Mouse (Mus musculus): ENCODE measurements at regions not wholly inside any gene's neighbourhood (a gene's known extent, or its start where the extent isn't known, plus 50 kb on each side); places are given as distances from the start of the nearest gene placed in this dataset.

- TF ChIP-seq CTCF (IDR thresholded peaks at IDR 0.05): no peak
- Histone ChIP-seq H3K27ac (no peak overlapping the region), H3K4me3 (no peak overlapping the region)
- DNase-seq: no peak
- intact Hi-C loops (cut with DNase I): no loop called here
Observed at GRCm38 (mm10) chr10:87687844-87688243, 166.2 kb downstream of the Pah start.

GRCm38 (mm10) chr10:87690831-87691230 is 167.2 kb upstream of the Igf1 start:
- intact Hi-C loops (cut with DNase I): no loop called here
- no peak overlapping the region for H3K27ac ChIP-seq
- DNase-seq: no peak
- peak; percentile 59 for TF ChIP-seq CTCF (IDR thresholded peaks at IDR 0.05)
- no peak overlapping the region for H3K4me3 ChIP-seq

- Histone ChIP-seq H3K4me3 (no peak overlapping the region), H3K27ac (no peak overlapping the region)
- DNase-seq: peak; percentile 37
- TF ChIP-seq CTCF (IDR thresholded peaks at IDR 0.05): no peak
- intact Hi-C loops (cut with DNase I): no loop called here
Observed at GRCm38 (mm10) chr10:87696485-87696884, 161.6 kb upstream of the Igf1 start.

- intact Hi-C loops (cut with DNase I): no loop called here
- DNase-seq: no peak
- Histone ChIP-seq H3K4me3 (no peak overlapping the region), H3K27ac (no peak overlapping the region)
- no peak for TF ChIP-seq CTCF (IDR thresholded peaks at IDR 0.05)
Observed at GRCm38 (mm10) chr10:87711209-87711608, 146.9 kb upstream of the Igf1 start.

- no peak for TF ChIP-seq CTCF (IDR thresholded peaks at IDR 0.05)
- no peak for DNase-seq
- Histone ChIP-seq H3K4me3 (no peak overlapping the region), H3K27ac (no peak overlapping the region)
- intact Hi-C loops (cut with DNase I): no loop called here
Observed at GRCm38 (mm10) chr10:87711798-87712197, 146.3 kb upstream of the Igf1 start.

GRCm38 (mm10) chr10:87715874-87716600 is 142.0 kb upstream of the Igf1 start:
- DNase-seq: no peak
- Histone ChIP-seq H3K4me3 (no peak overlapping the region), H3K27ac (no peak overlapping the region)
- no peak for TF ChIP-seq CTCF (IDR thresholded peaks at IDR 0.05)
- intact Hi-C loops (cut with DNase I): no loop called here

- intact Hi-C loops (cut with DNase I): no loop called here
- Histone ChIP-seq H3K27ac (no peak overlapping the region), H3K4me3 (no peak overlapping the region)
- no peak for TF ChIP-seq CTCF (IDR thresholded peaks at IDR 0.05)
- no peak for DNase-seq
Observed at GRCm38 (mm10) chr10:87717156-87717555, 140.9 kb upstream of the Igf1 start.

- no peak overlapping the region for H3K27ac ChIP-seq
- intact Hi-C loops (cut with DNase I): no loop called here
- no peak for TF ChIP-seq CTCF (IDR thresholded peaks at IDR 0.05)
- H3K4me3 ChIP-seq: no peak overlapping the region
- DNase-seq: peak; percentile 21
Observed at GRCm38 (mm10) chr10:87718491-87718890, 139.6 kb upstream of the Igf1 start.

GRCm38 (mm10) chr10:87719978-87720377 is 138.1 kb upstream of the Igf1 start:
- DNase-seq: no peak
- intact Hi-C loops (cut with DNase I): no loop called here
- no peak for TF ChIP-seq CTCF (IDR thresholded peaks at IDR 0.05)
- Histone ChIP-seq H3K27ac (no peak overlapping the region), H3K4me3 (no peak overlapping the region)

GRCm38 (mm10) chr10:87722244-87722643 is 135.8 kb upstream of the Igf1 start:
- no peak overlapping the region for H3K27ac ChIP-seq
- DNase-seq: no peak
- intact Hi-C loops (cut with DNase I): no loop called here
- H3K4me3 ChIP-seq: no peak overlapping the region
- TF ChIP-seq CTCF (IDR thresholded peaks at IDR 0.05): no peak

- H3K4me3 ChIP-seq: no peak overlapping the region
- intact Hi-C loops (cut with DNase I): no loop called here
- no peak for TF ChIP-seq CTCF (IDR thresholded peaks at IDR 0.05)
- no peak for DNase-seq
- H3K27ac ChIP-seq: no peak overlapping the region
Observed at GRCm38 (mm10) chr10:87732658-87733057, 125.4 kb upstream of the Igf1 start.

- peak; percentile 36 for DNase-seq
Observed at GRCm38 (mm10) chr10:87733241-87733640, 124.8 kb upstream of the Igf1 start.

GRCm38 (mm10) chr10:87740323-87740722 is 117.7 kb upstream of the Igf1 start:
- Histone ChIP-seq H3K27ac (no peak overlapping the region), H3K4me3 (no peak overlapping the region)
- peak; percentile 59 for DNase-seq
- intact Hi-C loops (cut with DNase I): no loop called here
- no peak for TF ChIP-seq CTCF (IDR thresholded peaks at IDR 0.05)

More at GRCm38 (mm10) chr10:87733241-87733640, 124.8 kb upstream of the Igf1 start:
- TF ChIP-seq CTCF (IDR thresholded peaks at IDR 0.05): no peak
- H3K4me3 ChIP-seq: no peak overlapping the region
- intact Hi-C loops (cut with DNase I): no loop called here
- no peak overlapping the region for H3K27ac ChIP-seq

- no peak for DNase-seq
- TF ChIP-seq CTCF (IDR thresholded peaks at IDR 0.05): no peak
- Histone ChIP-seq H3K27ac (no peak overlapping the region), H3K4me3 (no peak overlapping the region)
- intact Hi-C loops (cut with DNase I): no loop called here
Observed at GRCm38 (mm10) chr10:87742766-87743165, 115.3 kb upstream of the Igf1 start.
